ENCODE assay signal across 25 mouse cellular contexts in genomic region chr2:153568541-153568940, GRCm38 (mm10). TPM values are rescaled to one million over a fixed set of nuclear protein-coding genes. Genes with fewer than 3 reads are reported as not detected.
DNase-seq lines count a peak whose midpoint lies in the region; ATAC-seq lines count a peak whose summit lies in the region.
"Had no signal": no experiment of that assay in that cellular context is flagged by ENCODE, and none has a peak within 500 bp of the region (broad histone marks: within the 10 kb centered on the region; RNA-seq: fewer than 3 reads in every experiment).

No protein-coding gene starts in this region.

- no peaks in the 10 kb centered on the region for H3K9me3 ChIP-seq in hindbrain, embryonic 10.5 days
- H3K9me3 ChIP-seq in hindbrain, embryonic 11.5 days (ENCODE audit: control insufficient read depth, low read length): no peaks in the 10 kb centered on the region
- no peaks in the 10 kb centered on the region for H3K9me3 ChIP-seq in erythroblast, embryonic 14.5 days (ENCODE audit: control insufficient read depth, low read length)
- no peaks in the 10 kb centered on the region for H3K9me3 ChIP-seq in liver, embryonic 15.5 days (replicated peaks)
- H3K9me3 ChIP-seq in hindbrain, embryonic 13.5 days: no peaks in the 10 kb centered on the region
- H3K9me3 ChIP-seq: embryonic facial prominence, embryonic 15.5 days; forebrain, embryonic 15.5 days; hindbrain, embryonic 15.5 days; limb, embryonic 12.5 days; neural tube, embryonic 15.5 days had no signal

- no peak overlapping the region for H3K4me3 ChIP-seq in hindbrain, embryonic 10.5 days
- no peak overlapping the region for H3K4me3 ChIP-seq in hindbrain, embryonic 11.5 days (ENCODE audit: low read depth, low read length)
- peak overlapping the region; percentile 11 for H3K4me3 ChIP-seq in erythroblast, embryonic 14.5 days (replicated peaks)
- no peak overlapping the region for H3K4me3 ChIP-seq in liver, embryonic 15.5 days (replicated peaks)
- no peak overlapping the region for H3K4me3 ChIP-seq in hindbrain, embryonic 13.5 days
- H3K4me3 ChIP-seq: embryonic facial prominence, embryonic 15.5 days; forebrain, embryonic 15.5 days; hindbrain, embryonic 15.5 days; limb, embryonic 12.5 days; neural tube, embryonic 15.5 days had no signal

- no peak for ATAC-seq in hindbrain, embryonic 11.5 days (ENCODE audit: low FRiP score)
- peak; percentile 91 for ATAC-seq in liver, embryonic 15.5 days (ENCODE audit: insufficient read depth)
- no peak for ATAC-seq in hindbrain, embryonic 13.5 days (ENCODE audit: low FRiP score)
- ATAC-seq: forebrain, embryonic 15.5 days; midbrain, embryonic 16.5 days; Patski had no signal

- H3K9ac ChIP-seq in hindbrain, embryonic 11.5 days (ENCODE audit: low read depth, low read length): no peak overlapping the region
- H3K9ac ChIP-seq in liver, embryonic 15.5 days: peak overlapping the region; percentile 42
- H3K9ac ChIP-seq in hindbrain, embryonic 13.5 days: no peak overlapping the region
- H3K9ac ChIP-seq: embryonic facial prominence, embryonic 15.5 days; forebrain, embryonic 15.5 days; hindbrain, embryonic 15.5 days; limb, embryonic 12.5 days; lung, embryonic 14.5 days; neural tube, embryonic 15.5 days had no signal

- DNase-seq in hindbrain, embryonic 10.5 days (ENCODE audit: low spot score): no peak
- no peak for DNase-seq in hindbrain, embryonic 11.5 days (ENCODE audit: low spot score)
- DNase-seq in c-Kit-positive CD71-positive TER-119-negative erythroid progenitor cells, embryonic 14.5 days (ENCODE audit: low read depth): peak; percentile 66
- no peak for DNase-seq in cerebellum, adult 11-12 months
- no peak for DNase-seq in right cerebral cortex, postnatal 25 days
- DNase-seq: adrenal gland, adult 8-10 months; cerebellum, adult 11 months; cerebellum, postnatal 14 days; embryo, embryonic 11 days; kidney, adult 11 months; kidney, postnatal 10 days; lung, embryonic 14.5 days; spleen, adult 18-20 months; thymus, adult 18-20 months had no signal

- H3K4me2 ChIP-seq in hindbrain, embryonic 11.5 days (replicated peaks; ENCODE audit: low read depth, low read length): no peak overlapping the region
- peak overlapping the region; percentile 54 for H3K4me2 ChIP-seq in liver, embryonic 15.5 days
- no peak overlapping the region for H3K4me2 ChIP-seq in hindbrain, embryonic 13.5 days
- H3K4me2 ChIP-seq: embryonic facial prominence, embryonic 15.5 days; forebrain, embryonic 15.5 days; hindbrain, embryonic 15.5 days; limb, embryonic 12.5 days; lung, embryonic 14.5 days; neural tube, embryonic 15.5 days had no signal

- H3K36me3 ChIP-seq in hindbrain, embryonic 10.5 days: no peaks in the 10 kb centered on the region
- H3K36me3 ChIP-seq in hindbrain, embryonic 11.5 days (ENCODE audit: control insufficient read depth, insufficient read depth, low read length): no peaks in the 10 kb centered on the region
- no peaks in the 10 kb centered on the region for H3K36me3 ChIP-seq in erythroblast, embryonic 14.5 days (ENCODE audit: control insufficient read depth)
- no peaks in the 10 kb centered on the region for H3K36me3 ChIP-seq in liver, embryonic 15.5 days (replicated peaks)
- no peaks in the 10 kb centered on the region for H3K36me3 ChIP-seq in hindbrain, embryonic 13.5 days
- H3K36me3 ChIP-seq: embryonic facial prominence, embryonic 15.5 days; forebrain, embryonic 15.5 days; hindbrain, embryonic 15.5 days; limb, embryonic 12.5 days; neural tube, embryonic 15.5 days had no signal

- H3K27me3 ChIP-seq in hindbrain, embryonic 10.5 days (ENCODE audit: insufficient read depth, poor library complexity, severe bottlenecking): peaks cover 4% of the 10 kb centered on the region; the same call in 1 of the 2 replicates
- no peaks in the 10 kb centered on the region for H3K27me3 ChIP-seq in hindbrain, embryonic 11.5 days (ENCODE audit: control insufficient read depth, insufficient read depth, low read length)
- H3K27me3 ChIP-seq in erythroblast, embryonic 14.5 days (ENCODE audit: control insufficient read depth): no peaks in the 10 kb centered on the region
- H3K27me3 ChIP-seq in liver, embryonic 15.5 days: no peaks in the 10 kb centered on the region
- 0 out of 2 replicates have a peak, but pooled peaks cover under 1% of the 10 kb centered on the region for H3K27me3 ChIP-seq in hindbrain, embryonic 13.5 days
- H3K27me3 ChIP-seq: embryonic facial prominence, embryonic 15.5 days; forebrain, embryonic 15.5 days; hindbrain, embryonic 15.5 days; limb, embryonic 12.5 days; neural tube, embryonic 15.5 days; Patski had no signal

- H3K27ac ChIP-seq in hindbrain, embryonic 10.5 days: peak overlapping the region; percentile 35; the same call in 1 of the 2 replicates
- H3K27ac ChIP-seq in hindbrain, embryonic 11.5 days (ENCODE audit: low read depth, low read length): no peak overlapping the region
- H3K27ac ChIP-seq in liver, embryonic 15.5 days (replicated peaks): peak overlapping the region; percentile 80
- H3K27ac ChIP-seq in hindbrain, embryonic 13.5 days: no peak overlapping the region
- H3K27ac ChIP-seq: embryonic facial prominence, embryonic 15.5 days; forebrain, embryonic 15.5 days; hindbrain, embryonic 15.5 days; limb, embryonic 12.5 days; macrophage; neural tube, embryonic 15.5 days had no signal

- H3K4me1 ChIP-seq in hindbrain, embryonic 10.5 days (replicated peaks): peaks cover 4% of the 10 kb centered on the region; the same call in 1 of the 2 replicates
- H3K4me1 ChIP-seq in hindbrain, embryonic 11.5 days (replicated peaks; ENCODE audit: control insufficient read depth, insufficient read depth, low read length): no peaks in the 10 kb centered on the region
- peaks cover 67% of the 10 kb centered on the region for H3K4me1 ChIP-seq in erythroblast, embryonic 14.5 days (ENCODE audit: control insufficient read depth)
- peaks cover 53% of the 10 kb centered on the region for H3K4me1 ChIP-seq in liver, embryonic 15.5 days (replicated peaks)
- no peaks in the 10 kb centered on the region for H3K4me1 ChIP-seq in hindbrain, embryonic 13.5 days (replicated peaks)
- H3K4me1 ChIP-seq: embryonic facial prominence, embryonic 15.5 days; forebrain, embryonic 15.5 days; hindbrain, embryonic 15.5 days; limb, embryonic 12.5 days; neural tube, embryonic 15.5 days had no signal

- WGBS in hindbrain, embryonic 10.5 days: 89% methylated on average over 6 of the region's 6 CpGs
- 93% methylated on average over 6 of the region's 6 CpGs for WGBS in hindbrain, embryonic 11.5 days
- 24% methylated on average over 6 of the region's 6 CpGs for WGBS in liver, embryonic 15.5 days (ENCODE audit: insufficient replicate concordance)
- WGBS in hindbrain, embryonic 13.5 days: 94% methylated on average over 6 of the region's 6 CpGs

RNA-seq across cellular contexts. Expression of gene Nol4l, which starts 38.8 kb away (rescaled TPM):
- polyA plus RNA-seq in hindbrain, embryonic 10.5 days (2016; fragmentation: Nextera tagmentation; extraction: Ambion mirVana): 19.1 and 23.3 TPM in 2 replicates
- polyA plus RNA-seq in hindbrain, embryonic 11.5 days (2014; fragmentation: Nextera tagmentation; extraction: Ambion mirVana): 26.0 and 26.7 TPM in 2 replicates
- polyA plus RNA-seq in erythroblast, embryonic 14.5 days (2012): 0.99 and 1.1 TPM in 2 replicates
- 4.7 and 4.9 TPM in 2 replicates for polyA plus RNA-seq in liver, embryonic 15.5 days (2015; fragmentation: Nextera tagmentation; extraction: Ambion mirVana)
- polyA plus RNA-seq in hindbrain, embryonic 13.5 days (2015; fragmentation: Nextera tagmentation; extraction: Ambion mirVana): 42.4 and 43.8 TPM in 2 replicates

Comparison
In these comparisons a context has a peak if more than half of its experiments do, and no peak if none do; other contexts are left out.
1. H3K27ac ChIP-seq: peak in hindbrain, embryonic 10.5 days (single experiment) and liver, embryonic 15.5 days (single experiment); none in hindbrain, embryonic 11.5 days (single experiment) and hindbrain, embryonic 13.5 days (single experiment).